Mouse (Mus musculus): ENCODE results near the gene Fbxw9. TPM values are rescaled to one million over a fixed set of nuclear protein-coding genes. Genes with fewer than 3 reads are reported as not detected.
A peak's percentile ranks its signal among the peaks of the same experiment; 100 is the strongest.

Fbxw9 gene
- polyA plus RNA-seq, 1 experiment: 25.1 TPM

- Histone ChIP-seq H3K4me1 (ENCODE audit: control insufficient read depth, insufficient read depth, low read length) (no peaks in the 10 kb centered on the region), H3K9me3 (replicated peaks; ENCODE audit: control insufficient read depth, insufficient read depth, low read length, poor library complexity, severe bottlenecking) (no peaks in the 10 kb centered on the region), H3K27me3 (ENCODE audit: control insufficient read depth, insufficient read depth, low read length, poor library complexity, severe bottlenecking) (no peaks in the 10 kb centered on the region), H3K9ac (ENCODE audit: low read depth, poor library complexity, severe bottlenecking) (no peak overlapping the region), H3K27ac (ENCODE audit: insufficient read depth, low read length) (peak overlapping the region; percentile 4; the same call in 1 of the 2 replicates), H3K36me3 (ENCODE audit: control insufficient read depth, insufficient read depth, low read length, poor library complexity, severe bottlenecking) (no peaks in the 10 kb centered on the region), H3K4me3 (ENCODE audit: low read depth, low read length) (no peak overlapping the region)
- TF ChIP-seq EP300 (IDR thresholded peaks at IDR 0.05; ENCODE audit: insufficient read depth, low read depth, low read length) (no peak), POLR2A (IDR thresholded peaks at IDR 0.05; ENCODE audit: insufficient read depth, low read length) (no peak), CTCF (IDR thresholded peaks at IDR 0.05; ENCODE audit: low read depth, low read length) (no peak)
Observed at GRCm38 (mm10) chr8:85115501-85115900, 55.6 kb downstream of the Fbxw9 start.

Other genes with a start within 250 kb of the Fbxw9 start
- 2.5 and 3.1 TPM in 2 replicates for gene Dand5, start 237.2 kb upstream of the Fbxw9 start, polyA plus RNA-seq (2011; ENCODE audit: insufficient read depth, insufficient read length, low read depth, missing spikeins)
- gene Gadd45gip1, start 228.5 kb upstream of the Fbxw9 start, polyA plus RNA-seq (2011; ENCODE audit: insufficient read depth, insufficient read length, low read depth, missing spikeins): 19.5 and 20.5 TPM in 2 replicates
- gene Rad23a, start 219.4 kb upstream of the Fbxw9 start, polyA plus RNA-seq (2011; ENCODE audit: insufficient read depth, insufficient read length, low read depth, missing spikeins): 68.0 and 76.1 TPM in 2 replicates
- 507 and 546 TPM in 2 replicates for gene Calr, start 213.1 kb upstream of the Fbxw9 start, polyA plus RNA-seq (2011; ENCODE audit: insufficient read depth, insufficient read length, low read depth, missing spikeins)
- 50.8 and 52.6 TPM in 2 replicates for gene Farsa, start 203.1 kb upstream of the Fbxw9 start, polyA plus RNA-seq (2011; ENCODE audit: insufficient read depth, insufficient read length, low read depth, missing spikeins)
- gene Syce2, start 187.9 kb upstream of the Fbxw9 start, polyA plus RNA-seq (2011; ENCODE audit: insufficient read depth, insufficient read length, low read depth, missing spikeins): 93.8 and 97.1 TPM in 2 replicates
- gene Gcdh, start 166.1 kb upstream of the Fbxw9 start, polyA plus RNA-seq (2011; ENCODE audit: insufficient read depth, insufficient read length, low read depth, missing spikeins): 72.5 and 78.5 TPM in 2 replicates
- gene Klf1, start 158.1 kb upstream of the Fbxw9 start, polyA plus RNA-seq (2011; ENCODE audit: insufficient read depth, insufficient read length, low read depth, missing spikeins): not detected in 2 replicates
- gene Dnase2a, start 151.5 kb upstream of the Fbxw9 start, polyA plus RNA-seq (2011; ENCODE audit: insufficient read depth, insufficient read length, low read depth, missing spikeins): 27.5 and 30.9 TPM in 2 replicates
- 0.73 and 1.5 TPM in 2 replicates for gene Mast1, start 122.7 kb upstream of the Fbxw9 start, polyA plus RNA-seq (2011; ENCODE audit: insufficient read depth, insufficient read length, low read depth, missing spikeins)
- 0.38 TPM in 1 of 2 replicates, not detected in the other for gene Rtbdn, start 113.1 kb upstream of the Fbxw9 start, polyA plus RNA-seq (2011; ENCODE audit: insufficient read depth, insufficient read length, low read depth, missing spikeins)
- gene Gm49661, start 90.6 kb upstream of the Fbxw9 start, polyA plus RNA-seq (2011; ENCODE audit: insufficient read depth, insufficient read length, low read depth, missing spikeins): 4.9 TPM in 1 of 2 replicates, not detected in the other
- gene Prdx2, start 90.5 kb upstream of the Fbxw9 start, polyA plus RNA-seq (2011; ENCODE audit: insufficient read depth, insufficient read length, low read depth, missing spikeins): 226 and 237 TPM in 2 replicates
- 79.2 and 88.1 TPM in 2 replicates for gene Rnaseh2a, start 90.3 kb upstream of the Fbxw9 start, polyA plus RNA-seq (2011; ENCODE audit: insufficient read depth, insufficient read length, low read depth, missing spikeins)
- 19.0 and 20.4 TPM in 2 replicates for gene Junb, start 81.3 kb upstream of the Fbxw9 start, polyA plus RNA-seq (2011; ENCODE audit: insufficient read depth, insufficient read length, low read depth, missing spikeins)
- 41.5 and 41.8 TPM in 2 replicates for gene Hook2, start 69.5 kb upstream of the Fbxw9 start, polyA plus RNA-seq (2011; ENCODE audit: insufficient read depth, insufficient read length, low read depth, missing spikeins)
- 0.70 and 1.2 TPM in 2 replicates for gene Best2, start 45.5 kb upstream of the Fbxw9 start, polyA plus RNA-seq (2011; ENCODE audit: insufficient read depth, insufficient read length, low read depth, missing spikeins)
- gene Asna1, start 34.8 kb upstream of the Fbxw9 start, polyA plus RNA-seq (2011; ENCODE audit: insufficient read depth, insufficient read length, low read depth, missing spikeins): 170 and 171 TPM in 2 replicates
- 82.4 and 96.1 TPM in 2 replicates for gene Trir, start 33.2 kb upstream of the Fbxw9 start, polyA plus RNA-seq (2011; ENCODE audit: insufficient read depth, insufficient read length, low read depth, missing spikeins)
- 193 and 195 TPM in 2 replicates for gene Tnpo2, start 23.1 kb upstream of the Fbxw9 start, polyA plus RNA-seq (2011; ENCODE audit: insufficient read depth, insufficient read length, low read depth, missing spikeins)
- gene Gm5741, start 7.9 kb downstream of the Fbxw9 start, polyA plus RNA-seq (2011; ENCODE audit: insufficient read depth, insufficient read length, low read depth, missing spikeins): not detected in 2 replicates
- 43.3 and 47.0 TPM in 2 replicates for gene Dhps, start 11.7 kb downstream of the Fbxw9 start, polyA plus RNA-seq (2011; ENCODE audit: insufficient read depth, insufficient read length, low read depth, missing spikeins)
- gene Wdr83os, start 20.7 kb downstream of the Fbxw9 start, polyA plus RNA-seq (2011; ENCODE audit: insufficient read depth, insufficient read length, low read depth, missing spikeins): 82.5 and 105 TPM in 2 replicates
- gene Wdr83, start 21.3 kb downstream of the Fbxw9 start, polyA plus RNA-seq (2011; ENCODE audit: insufficient read depth, insufficient read length, low read depth, missing spikeins): 16.5 and 16.8 TPM in 2 replicates
- gene Man2b1, start 23.2 kb downstream of the Fbxw9 start, polyA plus RNA-seq (2011; ENCODE audit: insufficient read depth, insufficient read length, low read depth, missing spikeins): 36.0 and 42.2 TPM in 2 replicates
- 2.0 and 2.2 TPM in 2 replicates for gene Zfp791, start 63.0 kb downstream of the Fbxw9 start, polyA plus RNA-seq (2011; ENCODE audit: insufficient read depth, insufficient read length, low read depth, missing spikeins)
- gene Cks1brt, start 91.9 kb downstream of the Fbxw9 start, polyA plus RNA-seq (2011; ENCODE audit: insufficient read depth, insufficient read length, low read depth, missing spikeins): 1.3 and 1.5 TPM in 2 replicates
- not detected in 2 replicates for gene Olfr371, start 165.9 kb downstream of the Fbxw9 start, polyA plus RNA-seq (2011; ENCODE audit: insufficient read depth, insufficient read length, low read depth, missing spikeins)
- 123 and 125 TPM in 2 replicates for gene Orc6, start 239.6 kb downstream of the Fbxw9 start, polyA plus RNA-seq (2011; ENCODE audit: insufficient read depth, insufficient read length, low read depth, missing spikeins)
- gene Vps35, start 239.7 kb downstream of the Fbxw9 start, polyA plus RNA-seq (2011; ENCODE audit: insufficient read depth, insufficient read length, low read depth, missing spikeins): 132 and 146 TPM in 2 replicates